Mouse (Mus musculus) MEL (cell line): ENCODE data around the gene Dnaaf2.

Experiments
- MYC ChIP-seq: IDR thresholded peaks from 2 replicates; pipeline ENCODE4 v1.6.1; 2011; ENCODE audit warnings: low read depth, mild to moderate bottlenecking, low read length, improper control_type of control experiment, moderate library complexity
- ZKSCAN1 ChIP-seq: IDR thresholded peaks from 2 replicates; pipeline ENCODE4 v1.6.1; 2012; ENCODE audit warnings: low read depth, mild to moderate bottlenecking, inconsistent platforms, low read length, improper control_type of control experiment, moderate library complexity
- ZMIZ1 ChIP-seq: IDR thresholded peaks from 2 replicates; pipeline ENCODE4 v1.6.1; 2012; ENCODE audit warnings: low read depth, mild to moderate bottlenecking, inconsistent platforms, low read length, improper control_type of control experiment, moderate library complexity

DNA sequence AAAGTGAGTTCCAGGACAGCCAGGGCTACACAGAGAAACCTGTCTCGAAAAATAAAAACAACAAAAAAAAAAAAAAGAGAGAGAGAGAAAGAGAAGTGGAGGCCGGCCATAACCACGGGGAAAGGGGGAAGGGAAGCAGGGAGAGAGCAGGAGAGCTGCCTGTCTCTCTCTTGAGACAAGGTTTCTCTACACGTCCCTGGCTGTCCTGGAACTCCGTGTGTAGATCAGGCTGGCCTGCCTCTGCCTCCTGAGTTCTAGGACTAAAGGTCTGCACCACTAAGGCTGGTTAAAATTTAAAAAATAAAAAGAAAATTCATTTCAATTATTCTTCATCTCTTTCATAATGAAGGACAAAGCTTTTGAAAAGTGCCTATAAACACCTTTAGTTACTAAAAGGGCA is 6.8 kb downstream of the Dnaaf2 start:
- TF ChIP-seq ZMIZ1 (no peak), ZKSCAN1 (no peak), MYC (no peak)
